Mouse (Mus musculus) ES-E14 (cell line): ENCODE data around the gene Ywhag.

Experiments
- CHD2 ChIP-seq: IDR thresholded peaks from 2 replicates; pipeline ENCODE4 v1.6.1; 2014; ENCODE audit warnings: mild to moderate bottlenecking, low read depth, low read length, inconsistent platforms
- ZC3H11A ChIP-seq: IDR thresholded peaks from 2 replicates; pipeline ENCODE4 v1.6.1; 2012; ENCODE audit warnings: low read depth, mild to moderate bottlenecking, inconsistent platforms, low read length, borderline replicate concordance
- ZNF384 ChIP-seq: IDR thresholded peaks from 2 replicates; pipeline ENCODE4 v1.6.1; 2012; ENCODE audit warnings: low read depth, low read length, inconsistent platforms

DNA sequence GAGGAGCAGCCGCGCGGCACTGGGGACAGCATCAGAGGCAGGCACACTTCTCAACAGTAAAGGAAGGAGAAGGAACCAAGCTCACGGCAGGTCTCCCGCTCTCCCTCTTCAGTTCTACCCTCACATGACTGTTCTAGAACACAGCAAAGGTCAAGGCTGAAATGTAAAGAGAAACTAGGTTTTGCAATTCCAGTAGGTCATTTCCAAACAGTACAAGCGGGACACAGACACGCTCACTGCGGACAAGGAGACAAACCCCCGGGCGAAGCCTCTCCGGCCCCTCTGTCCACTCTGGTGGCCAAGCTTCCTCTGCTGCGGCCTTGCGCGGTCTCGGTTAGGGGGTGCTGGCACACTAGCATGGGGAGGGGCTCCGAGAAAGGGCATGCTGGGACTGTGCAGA lies 25.4 kb downstream of the Ywhag start:
- TF ChIP-seq CHD2 = no peak
- no peak for TF ChIP-seq ZNF384
- no peak for TF ChIP-seq ZC3H11A
